Mouse (Mus musculus) forebrain, embryonic 13.5 days (tissue): ENCODE data around the gene Agfg1. TPM values are rescaled to one million over a fixed set of nuclear protein-coding genes. Genes with fewer than 3 reads are reported as not detected.

Experiments used
- ATAC-seq: fragments of 200-750 bp; cut with Nextera tagmentation; 2 replicates; pipeline ENCODE4 v1.8.0; 2017
- H3K27ac ChIP-seq: fragments of 300-500 bp; sonication (generic); 2 replicates; pipeline ENCODE4 v1.5.1; 2015; ENCODE audit warnings: inconsistent platforms, mild to moderate bottlenecking, moderate library complexity
- H3K27me3 ChIP-seq: fragments of 300-500 bp; sonication (generic); 2 replicates; pipeline ENCODE4 v1.6.1; 2015; ENCODE audit warnings: mild to moderate bottlenecking, inconsistent platforms
- H3K36me3 ChIP-seq: fragments of 300-500 bp; sonication (generic); 2 replicates; pipeline ENCODE4 v1.6.1; 2015; ENCODE audit warnings: mild to moderate bottlenecking, inconsistent platforms; ENCODE audit not compliant: poor library complexity, severe bottlenecking
- H3K4me1 ChIP-seq: fragments of 300-500 bp; sonication (generic); 2 replicates; pipeline ENCODE4 v1.6.1; 2015; ENCODE audit warnings: inconsistent platforms
- H3K4me2 ChIP-seq: fragments of 300-500 bp; sonication (generic); 2 replicates; pipeline ENCODE4 v1.6.1; 2015; ENCODE audit warnings: inconsistent platforms, mild to moderate bottlenecking, moderate library complexity
- H3K4me3 ChIP-seq: fragments of 300-500 bp; sonication (generic); 2 replicates; pipeline ENCODE4 v1.5.1; 2015; ENCODE audit warnings: mild to moderate bottlenecking, inconsistent platforms
- H3K9ac ChIP-seq: fragments of 300-500 bp; sonication (generic); 2 replicates; pipeline ENCODE4 v1.6.1; 2015; ENCODE audit warnings: mild to moderate bottlenecking, inconsistent platforms
- H3K9me3 ChIP-seq: fragments of 300-500 bp; sonication (generic); replicated peaks from 2 replicates; pipeline ENCODE4 v1.6.1; 2016; ENCODE audit warnings: inconsistent platforms
- WGBS: fragments of 180-500 bp; shearing (Covaris S2); methylation state at CpG from one replicate; pipeline ENCODE4 v1.1.7; 2015; 5-methylcytosine and 5-hydroxymethylcytosine counted together
- polyA plus RNA-seq: library from polyadenylated mRNA; unstranded; fragments of >200 nt; fragmentation: Nextera tagmentation; extraction: Ambion mirVana; gene quantifications from 2 replicates; pipeline ENCODE4 v1.2.1, GENCODE M21; 2015

Gene Agfg1
- polyA plus RNA-seq, 1 experiment from 2014 or later: 31.7 TPM

GRCm38 (mm10) chr1:82804059-82804458 lies 35.2 kb upstream of the Agfg1 start:
- Histone ChIP-seq H3K27ac (no peak overlapping the region), H3K9me3 (no peaks in the 10 kb centered on the region), H3K9ac (no peak overlapping the region), H3K4me3 (no peak overlapping the region), H3K4me1 (no peaks in the 10 kb centered on the region), H3K36me3 (no peaks in the 10 kb centered on the region), H3K4me2 (no peak overlapping the region), H3K27me3 (no peaks in the 10 kb centered on the region)
- WGBS: 100% methylated on average over 1 of the region's 1 CpGs
- ATAC-seq: no peak

- no peaks in the 10 kb centered on the region for H3K4me1 ChIP-seq
- H3K27me3 ChIP-seq: no peaks in the 10 kb centered on the region
- no peaks in the 10 kb centered on the region for H3K36me3 ChIP-seq
- WGBS: 79% methylated on average over 8 of the region's 8 CpGs
- no peak overlapping the region for H3K27ac ChIP-seq
- H3K4me3 ChIP-seq: no peak overlapping the region
- no peaks in the 10 kb centered on the region for H3K9me3 ChIP-seq
- ATAC-seq: no peak
- no peak overlapping the region for H3K4me2 ChIP-seq
- no peak overlapping the region for H3K9ac ChIP-seq
Observed at GRCm38 (mm10) chr1:82806391-82806790, 32.9 kb upstream of the Agfg1 start.

GRCm38 (mm10) chr1:82807206-82807605 lies 32.1 kb upstream of the Agfg1 start:
- Histone ChIP-seq H3K9me3 (no peaks in the 10 kb centered on the region), H3K27ac (no peak overlapping the region), H3K9ac (no peak overlapping the region), H3K4me2 (no peak overlapping the region), H3K36me3 (no peaks in the 10 kb centered on the region), H3K4me1 (no peaks in the 10 kb centered on the region), H3K27me3 (no peaks in the 10 kb centered on the region), H3K4me3 (no peak overlapping the region)
- WGBS: 78% methylated on average over 7 of the region's 7 CpGs
- no peak for ATAC-seq

GRCm38 (mm10) chr1:82808564-82808963 lies 30.7 kb upstream of the Agfg1 start:
- H3K4me3 ChIP-seq: no peak overlapping the region
- WGBS: 74% methylated on average over 3 of the region's 3 CpGs

GRCm38 (mm10) chr1:82811766-82812165 lies 27.5 kb upstream of the Agfg1 start:
- Histone ChIP-seq H3K4me1 (no peaks in the 10 kb centered on the region), H3K9me3 (no peaks in the 10 kb centered on the region), H3K4me2 (no peak overlapping the region), H3K27ac (no peak overlapping the region), H3K4me3 (no peak overlapping the region), H3K27me3 (no peaks in the 10 kb centered on the region), H3K9ac (no peak overlapping the region), H3K36me3 (no peaks in the 10 kb centered on the region)
- no peak for ATAC-seq
- 70% methylated on average over 1 of the region's 1 CpGs for WGBS

More at GRCm38 (mm10) chr1:82808564-82808963, 30.7 kb upstream of the Agfg1 start:
- Histone ChIP-seq H3K4me1 (no peaks in the 10 kb centered on the region), H3K9me3 (no peaks in the 10 kb centered on the region), H3K4me2 (no peak overlapping the region), H3K9ac (no peak overlapping the region), H3K27ac (no peak overlapping the region), H3K27me3 (no peaks in the 10 kb centered on the region), H3K36me3 (no peaks in the 10 kb centered on the region)
- ATAC-seq: no peak

- H3K4me2 ChIP-seq: no peak overlapping the region
- H3K27ac ChIP-seq: no peak overlapping the region
- no peak for ATAC-seq
- H3K27me3 ChIP-seq: no peaks in the 10 kb centered on the region
- no peaks in the 10 kb centered on the region for H3K36me3 ChIP-seq
- no peak overlapping the region for H3K4me3 ChIP-seq
- no peaks in the 10 kb centered on the region for H3K9me3 ChIP-seq
- H3K9ac ChIP-seq: no peak overlapping the region
- 84% methylated on average over 17 of the region's 17 CpGs for WGBS
- no peaks in the 10 kb centered on the region for H3K4me1 ChIP-seq
Observed at GRCm38 (mm10) chr1:82815941-82816716, 23.2 kb upstream of the Agfg1 start.

- Histone ChIP-seq H3K27me3 (no peaks in the 10 kb centered on the region), H3K4me3 (no peak overlapping the region), H3K4me1 (no peaks in the 10 kb centered on the region), H3K4me2 (no peak overlapping the region), H3K9me3 (no peaks in the 10 kb centered on the region), H3K27ac (no peak overlapping the region), H3K36me3 (no peaks in the 10 kb centered on the region), H3K9ac (no peak overlapping the region)
- 62% methylated on average over 10 of the region's 10 CpGs for WGBS
- no peak for ATAC-seq
Observed at GRCm38 (mm10) chr1:82819366-82819765, 19.9 kb upstream of the Agfg1 start.

- no peaks in the 10 kb centered on the region for H3K36me3 ChIP-seq
Observed at GRCm38 (mm10) chr1:82820179-82820578, 19.1 kb upstream of the Agfg1 start.

GRCm38 (mm10) chr1:82820626-82821186 lies 18.6 kb upstream of the Agfg1 start:
- Histone ChIP-seq H3K4me1 (no peaks in the 10 kb centered on the region), H3K36me3 (no peaks in the 10 kb centered on the region), H3K4me3 (no peak overlapping the region), H3K9me3 (no peaks in the 10 kb centered on the region), H3K4me2 (no peak overlapping the region), H3K27me3 (no peaks in the 10 kb centered on the region), H3K9ac (no peak overlapping the region), H3K27ac (no peak overlapping the region)
- ATAC-seq: no peak
- WGBS: 79% methylated on average over 3 of the region's 3 CpGs

More at GRCm38 (mm10) chr1:82820179-82820578, 19.1 kb upstream of the Agfg1 start:
- no peak for ATAC-seq
- no peaks in the 10 kb centered on the region for H3K4me1 ChIP-seq
- 70% methylated on average over 15 of the region's 15 CpGs for WGBS
- H3K27ac ChIP-seq: no peak overlapping the region
- H3K9me3 ChIP-seq: no peaks in the 10 kb centered on the region
- no peak overlapping the region for H3K9ac ChIP-seq
- H3K4me3 ChIP-seq: no peak overlapping the region
- H3K4me2 ChIP-seq: no peak overlapping the region
- no peaks in the 10 kb centered on the region for H3K27me3 ChIP-seq

GRCm38 (mm10) chr1:82821846-82822245 lies 17.4 kb upstream of the Agfg1 start:
- Histone ChIP-seq H3K27me3 (no peaks in the 10 kb centered on the region), H3K27ac (no peak overlapping the region), H3K4me1 (no peaks in the 10 kb centered on the region), H3K9me3 (no peaks in the 10 kb centered on the region), H3K4me3 (no peak overlapping the region), H3K4me2 (no peak overlapping the region), H3K36me3 (no peaks in the 10 kb centered on the region), H3K9ac (no peak overlapping the region)
- 83% methylated on average over 3 of the region's 3 CpGs for WGBS
- ATAC-seq: no peak

- ATAC-seq: no peak
Observed at GRCm38 (mm10) chr1:82824147-82824546, 15.1 kb upstream of the Agfg1 start.

GRCm38 (mm10) chr1:82825256-82825655 lies 14.0 kb upstream of the Agfg1 start:
- H3K9me3 ChIP-seq: no peaks in the 10 kb centered on the region
- H3K4me3 ChIP-seq: no peak overlapping the region
- H3K27ac ChIP-seq: no peak overlapping the region
- no peaks in the 10 kb centered on the region for H3K4me1 ChIP-seq
- H3K4me2 ChIP-seq: no peak overlapping the region
- H3K36me3 ChIP-seq: no peaks in the 10 kb centered on the region
- H3K9ac ChIP-seq: no peak overlapping the region
- H3K27me3 ChIP-seq: no peaks in the 10 kb centered on the region
- 81% methylated on average over 2 of the region's 2 CpGs for WGBS
- ATAC-seq: no peak

More at GRCm38 (mm10) chr1:82824147-82824546, 15.1 kb upstream of the Agfg1 start:
- Histone ChIP-seq H3K27ac (no peak overlapping the region), H3K27me3 (no peaks in the 10 kb centered on the region), H3K36me3 (no peaks in the 10 kb centered on the region), H3K4me1 (no peaks in the 10 kb centered on the region), H3K4me3 (no peak overlapping the region), H3K4me2 (no peak overlapping the region), H3K9ac (no peak overlapping the region), H3K9me3 (no peaks in the 10 kb centered on the region)
- WGBS: 85% methylated on average over 6 of the region's 6 CpGs
